8 mouse cellular contexts compared by ENCODE assay signal in the genomic region with DNA sequence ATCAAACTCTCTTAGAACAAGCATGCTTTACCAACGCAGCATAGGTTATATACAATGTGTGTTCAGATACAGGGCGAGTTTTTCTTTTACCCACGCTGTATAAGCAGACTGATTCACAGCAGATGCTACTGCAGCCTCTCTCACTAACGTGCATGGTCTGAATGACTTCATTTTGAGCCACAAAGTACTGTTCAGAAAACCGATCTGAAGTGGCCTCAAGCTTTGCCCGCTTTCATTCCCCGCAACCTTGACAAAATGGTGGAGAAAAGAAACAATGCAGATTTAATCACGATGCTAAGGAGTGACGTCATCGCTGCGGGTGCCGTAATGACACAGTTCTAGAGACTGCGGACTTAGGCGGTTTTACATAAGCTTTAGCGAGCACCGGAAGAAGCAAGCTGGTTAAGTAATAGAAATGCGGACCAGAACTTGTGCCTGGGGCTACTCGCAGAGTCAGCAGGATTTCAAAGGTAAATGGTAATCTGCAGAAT. TPM values are rescaled to one million over a fixed set of nuclear protein-coding genes. Genes with fewer than 3 reads are reported as not detected.
DNase-seq lines count a peak whose midpoint lies in the region; ATAC-seq and TF ChIP-seq lines count a peak whose summit lies in the region.

No protein-coding gene starts in this region.

- H3K4me3 ChIP-seq in kidney, postnatal 0 days (replicated peaks; ENCODE audit: low read depth, low read length): no peak overlapping the region
- H3K4me3 ChIP-seq in neural tube, embryonic 15.5 days (replicated peaks): peak overlapping the region; percentile 22

- H3K27ac ChIP-seq in kidney, postnatal 0 days: peak overlapping the region; percentile 58
- peak overlapping the region; percentile 84 for H3K27ac ChIP-seq in neural tube, embryonic 15.5 days (replicated peaks)

- H3K4me1 ChIP-seq in kidney, postnatal 0 days (replicated peaks; ENCODE audit: insufficient read depth, low read length): peaks cover 24% of the 10 kb centered on the region
- peaks cover 65% of the 10 kb centered on the region for H3K4me1 ChIP-seq in neural tube, embryonic 15.5 days

- no peaks in the 10 kb centered on the region for H3K36me3 ChIP-seq in kidney, postnatal 0 days (ENCODE audit: insufficient read depth, low read length)
- H3K36me3 ChIP-seq in neural tube, embryonic 15.5 days: no peaks in the 10 kb centered on the region

- H3K9me3 ChIP-seq in kidney, postnatal 0 days (replicated peaks; ENCODE audit: low read length): no peaks in the 10 kb centered on the region
- H3K9me3 ChIP-seq in neural tube, embryonic 15.5 days (replicated peaks): no peaks in the 10 kb centered on the region

- WGBS in kidney, postnatal 0 days: 22% methylated on average over 18 of the region's 18 CpGs
- WGBS in neural tube, embryonic 15.5 days: 5% methylated on average over 18 of the region's 18 CpGs

- H3K4me2 ChIP-seq in kidney, postnatal 0 days (ENCODE audit: low read length): peak overlapping the region; percentile 17
- peak overlapping the region; percentile 50 for H3K4me2 ChIP-seq in neural tube, embryonic 15.5 days

- no peak overlapping the region for H3K9ac ChIP-seq in kidney, postnatal 0 days (ENCODE audit: low read depth, low read length)
- H3K9ac ChIP-seq in neural tube, embryonic 15.5 days (replicated peaks): peak overlapping the region; percentile 43

- no peaks in the 10 kb centered on the region for H3K27me3 ChIP-seq in kidney, postnatal 0 days (ENCODE audit: insufficient read depth, low read length)
- H3K27me3 ChIP-seq in neural tube, embryonic 15.5 days (replicated peaks): no peaks in the 10 kb centered on the region

- DNase-seq in kidney, postnatal 0 days (ENCODE audit: low spot score): peak; percentile 57
- DNase-seq in kidney, postnatal 14 days: no peak
- peak; percentile 41 for DNase-seq in cerebellum, adult 8-10 months
- peak; percentile 70 to 86 for DNase-seq in frontal cortex, postnatal 36 days (ENCODE audit: low spot score in 2 of 2)
- DNase-seq in left cerebral cortex, postnatal 36 days (ENCODE audit: low spot score in 2 of 2): peak; percentile 71 to 77
- no peak for DNase-seq in adipocyte (ENCODE audit: low spot score)
- no peak for DNase-seq in thymus, postnatal 10 days (ENCODE audit: low spot score in 2 of 2)

- no peak for TF ChIP-seq CTCF in kidney, postnatal 0 days (IDR thresholded peaks at IDR 0.05; ENCODE audit: low read depth)

- peak; percentile 58 for ATAC-seq in kidney, postnatal 0 days (replicated peaks; ENCODE audit: low FRiP score, low read depth)
- peak; percentile 62 for ATAC-seq in neural tube, embryonic 15.5 days (ENCODE audit: low FRiP score)

- intact Hi-C loops in left cerebral cortex, postnatal 36 days (cut with DNase I): no loop called here

RNA-seq across cellular contexts. Expression of a gene that starts 4.6 kb away (rescaled TPM):
- 67.2 and 77.5 TPM in 2 replicates for polyA plus RNA-seq in kidney, postnatal 0 days (2015; fragmentation: Nextera tagmentation; extraction: Ambion mirVana)
- 1,000 to 10,000 TPM; 1,441 to 1,623 TPM for total RNA-seq in left cerebral cortex, postnatal 36 days (2021)
- 479 and 515 TPM in 2 replicates for polyA plus RNA-seq in neural tube, embryonic 15.5 days (2015; fragmentation: Nextera tagmentation; extraction: Ambion mirVana)

RNA-seq across cellular contexts. Expression of a gene that starts 31.5 kb away (rescaled TPM):
- not detected in 2 replicates for polyA plus RNA-seq in kidney, postnatal 0 days (2015; fragmentation: Nextera tagmentation; extraction: Ambion mirVana)
- total RNA-seq in left cerebral cortex, postnatal 36 days (2021): 1 to 10 TPM in 1 of 2 experiments, not detected in 1; 1.0 TPM
- not detected in 2 replicates for polyA plus RNA-seq in neural tube, embryonic 15.5 days (2015; fragmentation: Nextera tagmentation; extraction: Ambion mirVana)

Comparison
In these comparisons a context has a peak if more than half of its experiments do, and no peak if none do; other contexts are left out.
1. DNase-seq: peak in kidney, postnatal 0 days (single experiment), cerebellum, adult 8-10 months (single experiment), frontal cortex, postnatal 36 days (2 of 2) and left cerebral cortex, postnatal 36 days (2 of 2); none in kidney, postnatal 14 days (single experiment), adipocyte (single experiment) and thymus, postnatal 10 days (0 of 2).